Mouse (Mus musculus) G1E (cell line): Measurements from ENCODE around the gene 4930518I15Rik. TPM values are rescaled to one million over a fixed set of nuclear protein-coding genes. Genes with fewer than 3 reads are reported as not detected.
"Not testable (repeated sequence)": the region's sequence is repeated elsewhere in the genome, so short reads cannot be mapped to it uniquely, and the experiment has no call there.

ENCODE experiments used
- ATAC-seq: 2 replicates; pipeline ENCODE4 v1.8.0; 2016; ENCODE audit warnings: mild to moderate bottlenecking; ENCODE audit not compliant: insufficient number of reproducible peaks, poor library complexity, low FRiP score, severe bottlenecking; ENCODE audit errors: extremely low read depth
- DNase-seq: peaks from one replicate; pipeline ENCODE4 v3.0.0; 2012; ENCODE audit warnings: low spot score
- H3K27me3 ChIP-seq: 2 replicates; pipeline ENCODE4 v1.6.1; 2012; ENCODE audit warnings: mild to moderate bottlenecking, low read length, inconsistent platforms; ENCODE audit not compliant: insufficient read depth
- H3K36me3 ChIP-seq: replicated peaks from 2 replicates; pipeline ENCODE3; 2012; ENCODE audit warnings: mild to moderate bottlenecking, inconsistent platforms
- H3K4me1 ChIP-seq: 2 replicates; pipeline ENCODE4 v1.6.1; 2012; ENCODE audit warnings: low read depth, low read length, inconsistent platforms, mixed read lengths; ENCODE audit not compliant: insufficient read depth
- H3K4me3 ChIP-seq: 2 replicates; pipeline ENCODE4 v1.5.1; 2012; ENCODE audit warnings: low read depth, mild to moderate bottlenecking, inconsistent platforms, low read length, moderate library complexity, mixed read lengths
- H3K9me3 ChIP-seq: replicated peaks from 2 replicates; pipeline ENCODE4 v1.6.1; 2012; ENCODE audit warnings: inconsistent platforms
- CTCF ChIP-seq: IDR thresholded peaks from 2 replicates; pipeline ENCODE4 v1.5.1; 2012; ENCODE audit warnings: low read depth, low read length, inconsistent platforms, mixed read lengths
- GATA1 ChIP-seq: IDR thresholded peaks from 2 replicates; pipeline ENCODE4 v1.6.1; 2012; ENCODE audit warnings: borderline replicate concordance, low read length, inconsistent platforms, mixed read lengths
- GATA2 ChIP-seq: IDR thresholded peaks from 2 replicates; pipeline ENCODE4 v1.6.1; 2012; ENCODE audit warnings: low read depth, low read length, inconsistent platforms, borderline replicate concordance
- POLR2AphosphoS5 ChIP-seq: IDR thresholded peaks from 2 replicates; pipeline ENCODE4 v1.6.1; 2012; ENCODE audit warnings: low read depth, low read length, inconsistent platforms; ENCODE audit not compliant: insufficient replicate concordance
- TAL1 ChIP-seq: conservative IDR thresholded peaks from 2 replicates; pipeline ENCODE4 v1.6.1; 2012; ENCODE audit warnings: low read depth, low read length, inconsistent platforms, mixed read lengths
- polyA plus RNA-seq: library from polyadenylated mRNA; stranded (reverse); fragments of >175 nt; gene quantifications from 2 replicates; pipeline ENCODE4 v1.2.3, GENCODE M21; 2012
- total RNA-seq, 2 experiments: library from RNA; stranded (forward) in 1 of 2; stranded (reverse) in 1 of 2; fragments of 200-1000 nt in 1 of 2; fragments of >200 nt in 1 of 2; fragmentation: Nextera tagmentation in 1 of 2; gene quantifications; 2 replicates each; pipeline ENCODE4 v1.2.3; 2014 to 2017

Gene 4930518I15Rik
- total and polyA plus RNA-seq, 3 experiments = 0.09 to 4.2 (median 1.6) TPM

GRCm38 (mm10) chr2:156862041-156862717, 4.4 kb upstream of the 4930518I15Rik start:
- no peak for DNase-seq
- Histone ChIP-seq H3K4me3 (peak overlapping the region; percentile 98), H3K27me3 (no peaks in the 10 kb centered on the region), H3K4me1 (peaks cover 46% of the 10 kb centered on the region), H3K9me3 (no peaks in the 10 kb centered on the region), H3K36me3 (peaks cover 62% of the 10 kb centered on the region)
- no peak for ATAC-seq
- no peak for TF ChIP-seq TAL1
- no peak for TF ChIP-seq POLR2AphosphoS5
- TF ChIP-seq GATA2 = no peak
- TF ChIP-seq GATA1 = no peak
- no peak for TF ChIP-seq CTCF

DNA sequence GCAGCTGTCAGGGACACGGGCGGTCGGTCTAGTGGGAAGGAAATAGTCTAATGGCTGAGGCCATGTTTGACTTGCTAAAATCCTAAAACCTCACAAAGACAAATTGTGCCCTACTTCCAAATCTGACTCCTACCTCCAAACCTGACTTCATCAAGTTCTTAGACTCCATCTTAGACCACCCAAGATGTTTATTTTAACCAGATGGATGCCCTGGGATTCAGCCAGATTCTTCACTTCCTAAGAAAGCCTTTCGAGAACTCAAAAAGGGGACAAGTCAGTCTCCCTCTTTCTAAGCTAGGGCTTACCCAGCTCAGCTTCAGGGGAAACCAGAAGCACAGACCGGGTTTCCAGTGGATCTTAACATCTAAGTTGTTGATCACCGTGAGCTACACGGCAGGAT, 925 bp upstream of the 4930518I15Rik start:
- Histone ChIP-seq H3K9me3 (no peaks in the 10 kb centered on the region), H3K36me3 (peaks cover 58% of the 10 kb centered on the region), H3K4me3 (no peak overlapping the region), H3K27me3 (no peaks in the 10 kb centered on the region), H3K4me1 (peaks cover 33% of the 10 kb centered on the region)
- no peak for TF ChIP-seq GATA1
- no peak for TF ChIP-seq TAL1
- TF ChIP-seq POLR2AphosphoS5 = no peak
- TF ChIP-seq CTCF = no peak
- TF ChIP-seq GATA2 = no peak
- DNase-seq (no peak), ATAC-seq (no peak)

DNA sequence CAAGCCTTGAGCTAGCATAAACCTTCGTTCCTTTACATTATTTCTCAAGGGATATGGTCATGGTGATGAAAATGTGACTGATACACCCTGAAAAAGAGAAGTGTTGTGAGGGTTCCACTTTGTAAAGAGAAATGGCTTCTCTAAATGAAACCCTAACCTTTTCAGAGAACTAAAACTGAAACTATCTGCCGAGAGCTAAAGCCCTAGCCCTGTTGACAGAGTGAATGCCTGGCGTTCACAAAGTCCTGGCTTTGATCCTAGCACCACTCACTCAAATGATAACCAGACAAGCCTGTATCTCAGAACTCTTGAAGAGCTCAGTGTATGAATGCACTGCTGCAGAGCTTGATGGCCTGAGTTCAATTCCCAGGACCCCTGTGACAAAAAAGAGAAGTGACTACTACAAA, 358 bp downstream of the 4930518I15Rik start:
- Histone ChIP-seq H3K36me3 (peaks cover 65% of the 10 kb centered on the region), H3K27me3 (no peaks in the 10 kb centered on the region), H3K4me3 (no peak overlapping the region), H3K9me3 (no peaks in the 10 kb centered on the region), H3K4me1 (peaks cover 33% of the 10 kb centered on the region)
- ATAC-seq = no peak
- DNase-seq = no peak
- TF ChIP-seq GATA1 (no peak), CTCF (no peak), POLR2AphosphoS5 (no peak), TAL1 (no peak), GATA2 (no peak)

- no peak for ATAC-seq
- Histone ChIP-seq H3K36me3 (peaks cover 75% of the 10 kb centered on the region), H3K27me3 (no peaks in the 10 kb centered on the region), H3K9me3 (no peaks in the 10 kb centered on the region), H3K4me3 (no peak overlapping the region), H3K4me1 (peaks cover 33% of the 10 kb centered on the region)
- no peak for TF ChIP-seq POLR2AphosphoS5
- no peak for TF ChIP-seq GATA1
- no peak for TF ChIP-seq GATA2
- TF ChIP-seq CTCF = no peak
- no peak for TF ChIP-seq TAL1
- DNase-seq = no peak
Observed at GRCm38 (mm10) chr2:156856311-156856710, 1.4 kb downstream of the 4930518I15Rik start.

DNA sequence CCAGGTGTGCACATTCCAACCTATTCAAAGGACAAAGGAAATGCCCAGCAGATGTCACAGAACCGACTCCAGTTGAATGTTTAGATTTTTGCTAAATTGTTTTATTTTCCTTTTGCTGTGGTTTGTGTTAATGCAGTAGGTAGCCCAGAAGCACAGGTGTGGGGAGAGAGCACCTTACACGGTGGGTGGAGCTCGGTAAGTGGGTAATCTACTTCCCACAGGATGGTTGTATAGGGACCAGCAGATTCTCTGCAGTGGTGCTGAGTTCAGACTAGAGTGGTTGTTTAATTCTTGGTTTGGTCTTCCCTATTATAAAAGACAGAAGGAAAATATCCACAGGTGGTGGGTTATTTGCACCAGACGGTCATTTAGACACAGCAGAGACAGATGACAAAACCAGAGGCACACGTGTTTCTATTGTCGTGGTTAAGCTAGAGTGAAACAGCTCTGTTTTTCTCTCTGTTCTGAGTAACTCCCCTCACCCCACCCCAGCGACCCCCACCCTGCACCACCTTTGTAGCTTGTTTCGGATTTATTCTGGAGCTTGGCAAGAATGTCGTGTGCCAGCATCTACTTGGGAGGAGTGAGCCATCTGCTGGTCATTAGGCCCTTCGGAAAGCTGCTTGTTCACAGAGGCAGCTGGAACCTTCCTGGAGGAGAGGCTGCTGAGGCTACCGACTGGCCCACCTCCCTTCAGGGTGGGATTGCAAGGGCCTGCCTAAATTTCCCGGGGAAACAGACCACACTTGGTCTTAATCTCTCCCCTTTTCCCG, 3.6 kb downstream of the 4930518I15Rik start:
- DNase-seq, H3K27me3 ChIP-seq, H3K9me3 ChIP-seq, ATAC-seq, H3K4me3 ChIP-seq: not testable (repeated sequence)
- H3K36me3 ChIP-seq = peaks cover 85% of the 10 kb centered on the region
- peaks cover 37% of the 10 kb centered on the region for H3K4me1 ChIP-seq

DNA sequence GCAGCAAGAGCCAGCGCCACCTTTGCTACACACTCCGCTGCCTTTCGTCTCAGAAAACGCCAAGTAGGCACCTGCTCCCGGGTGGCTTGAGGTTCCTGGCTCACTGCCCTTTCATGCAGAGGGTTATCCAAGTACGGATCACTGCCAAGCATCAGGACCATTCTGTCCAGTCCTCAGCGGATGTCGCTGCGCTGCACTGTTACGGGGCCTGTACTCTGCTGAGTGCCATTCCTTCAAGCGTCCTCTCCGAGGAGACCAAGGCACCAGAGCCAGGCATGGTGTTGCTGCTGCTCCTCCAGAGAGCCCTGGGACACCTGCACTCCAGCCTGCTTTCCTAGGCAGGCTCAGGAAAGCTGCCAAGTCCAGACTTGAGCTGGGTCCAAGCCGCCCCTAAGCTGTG, 4.2 kb downstream of the 4930518I15Rik start:
- not testable (repeated sequence) for DNase-seq, H3K27me3 ChIP-seq
- H3K36me3 ChIP-seq = peaks cover 85% of the 10 kb centered on the region

GRCm38 (mm10) chr2:156850505-156850904, 7.2 kb downstream of the 4930518I15Rik start:
- H3K4me1 ChIP-seq = peaks cover 34% of the 10 kb centered on the region; the same call in 1 of the 2 replicates
- DNase-seq (no peak), ATAC-seq (no peak)
- TF ChIP-seq CTCF = no peak
- no peak for TF ChIP-seq GATA2
- no peak for TF ChIP-seq GATA1
- TF ChIP-seq POLR2AphosphoS5 = no peak
- no peak for TF ChIP-seq TAL1
- H3K9me3 ChIP-seq = no peaks in the 10 kb centered on the region
- H3K4me3 ChIP-seq = no peak overlapping the region
- peaks cover 86% of the 10 kb centered on the region for H3K36me3 ChIP-seq
- H3K27me3 ChIP-seq = no peaks in the 10 kb centered on the region

More for the DNA sequence above, 4.2 kb downstream of the 4930518I15Rik start:
- H3K4me3 ChIP-seq, ATAC-seq, H3K9me3 ChIP-seq: not testable (repeated sequence)
- H3K4me1 ChIP-seq = peaks cover 39% of the 10 kb centered on the region
